Mouse (Mus musculus) stomach, postnatal 0 days (tissue): ENCODE results near the gene Trpv1.

ENCODE experiments used
- CTCF ChIP-seq: IDR thresholded peaks from 2 replicates; pipeline ENCODE4 v1.5.1; 2016; ENCODE audit warnings: antibody characterized with exemption, low read depth, mild to moderate bottlenecking, moderate library complexity
- EP300 ChIP-seq: optimal IDR thresholded peaks from 2 replicates; pipeline ENCODE3; 2016; ENCODE audit warnings: antibody characterized with exemption

- no peak for TF ChIP-seq CTCF
- TF ChIP-seq EP300 = no peak
Measured at GRCm38 (mm10) chr11:73198603-73199229, 35.4 kb upstream of the Trpv1 start, which contains the start of gene Ctns.
